Mouse (Mus musculus) cerebellum, adult (tissue): Measurements from ENCODE around the gene Sstr2.

Experiments used
- ATAC-seq: cut with Nextera tagmentation; 2 replicates; pipeline ENCODE4 v1.9.2; 2017; ENCODE audit warnings: mild to moderate bottlenecking, moderate library complexity, mixed read lengths; ENCODE audit not compliant: insufficient number of reproducible peaks, low FRiP score, low TSS enrichment

The Sstr2 gene

DNA sequence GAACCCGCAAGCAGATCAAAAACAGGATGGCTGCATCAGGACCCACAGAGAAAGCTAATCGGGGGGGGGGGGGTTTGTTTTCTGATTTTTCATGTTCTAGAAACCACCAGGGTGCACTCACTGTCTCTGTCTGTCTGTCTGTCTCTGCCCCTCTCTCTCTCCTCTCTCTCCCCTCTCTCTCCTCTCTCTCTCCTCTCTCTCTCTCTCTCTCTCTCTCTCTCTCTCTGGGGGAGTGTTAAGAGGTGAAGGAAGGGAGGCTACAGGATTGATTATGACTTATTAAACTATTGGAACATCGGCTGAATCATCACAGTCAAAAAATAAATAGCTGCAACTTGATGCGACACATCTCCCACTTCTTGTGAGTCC lies 855 bp upstream of the Sstr2 start:
- ATAC-seq, result no peak

DNA sequence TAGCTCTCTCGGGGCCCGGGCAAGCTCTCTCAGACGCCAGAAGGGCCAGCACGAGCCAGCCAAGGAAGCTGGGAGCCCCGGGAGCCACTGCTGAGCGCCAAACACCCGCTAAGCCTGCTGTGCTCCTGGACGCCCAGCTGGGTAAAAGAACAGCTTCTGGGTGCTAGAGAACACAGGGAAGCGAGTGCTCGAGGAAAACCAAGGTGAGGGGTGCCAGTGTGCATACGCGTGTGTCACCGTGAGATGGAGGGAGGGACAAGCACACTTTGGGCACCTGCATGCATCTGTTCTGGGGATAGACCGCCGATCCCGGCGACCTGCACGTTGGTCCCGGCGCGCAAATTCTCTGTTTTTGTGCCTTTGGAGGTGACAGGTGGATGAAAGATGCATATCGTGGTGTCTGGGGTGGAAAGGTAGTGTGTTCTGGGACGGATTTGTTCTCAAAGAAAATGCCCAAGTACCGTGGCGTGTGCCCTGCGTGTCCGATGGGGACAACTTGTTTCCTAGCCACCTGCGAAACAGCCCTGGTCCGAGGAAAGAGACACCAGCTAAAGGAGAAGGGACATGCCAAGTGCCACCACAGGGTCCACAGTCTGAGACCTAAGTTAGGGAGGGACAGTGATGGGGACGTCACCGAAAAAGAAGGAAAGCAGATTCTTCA lies 408 bp downstream of the Sstr2 start:
- ATAC-seq, result no peak

- no peak for ATAC-seq
Observed at GRCm38 (mm10) chr11:113621001-113621400, 1.9 kb downstream of the Sstr2 start.

GRCm38 (mm10) chr11:113622028-113622427 lies 2.9 kb downstream of the Sstr2 start:
- ATAC-seq, result no peak

- ATAC-seq, result no peak
Observed at GRCm38 (mm10) chr11:113625437-113625836, 6.3 kb downstream of the Sstr2 start.

DNA sequence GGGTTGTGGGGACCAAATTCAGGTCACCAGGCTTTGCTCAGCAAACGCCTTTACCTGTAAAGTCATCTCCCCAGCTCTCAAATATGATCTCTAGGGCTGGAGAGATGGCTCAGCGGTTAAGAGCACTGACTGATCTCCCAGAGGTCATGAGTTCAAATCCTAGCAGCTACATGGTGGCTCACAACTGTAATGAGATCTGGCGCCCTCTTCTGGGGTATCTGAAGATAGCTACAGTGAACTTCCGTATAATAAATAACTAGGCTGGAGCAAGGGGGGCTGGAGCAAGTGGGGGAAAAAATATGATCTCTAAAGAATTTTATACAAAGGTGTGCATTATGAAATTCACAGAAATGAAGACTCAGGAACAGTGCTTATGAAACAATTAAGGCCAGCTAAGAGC lies 8.6 kb downstream of the Sstr2 start:
- no peak for ATAC-seq

DNA sequence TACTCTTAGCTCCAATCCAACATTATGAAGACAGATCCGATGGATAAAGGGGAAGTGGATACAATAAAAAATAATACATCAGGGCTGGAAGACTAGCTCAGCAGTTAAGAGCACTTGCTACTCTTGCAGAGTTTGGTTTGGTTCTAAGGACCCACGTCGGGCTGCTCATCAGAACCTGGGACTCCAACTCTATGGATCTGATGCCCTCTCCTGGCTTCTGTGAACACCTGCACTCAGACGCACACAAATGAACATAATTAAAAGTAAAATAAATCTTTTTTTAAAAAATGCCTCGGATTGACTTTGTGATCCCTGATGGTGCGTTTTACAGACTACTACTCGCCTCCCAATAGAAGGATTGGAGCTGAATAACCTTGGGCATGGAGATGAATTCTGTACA lies 11.5 kb downstream of the Sstr2 start:
- ATAC-seq, result no peak

- ATAC-seq, result no peak
Observed at GRCm38 (mm10) chr11:113631302-113631701, 12.2 kb downstream of the Sstr2 start.

DNA sequence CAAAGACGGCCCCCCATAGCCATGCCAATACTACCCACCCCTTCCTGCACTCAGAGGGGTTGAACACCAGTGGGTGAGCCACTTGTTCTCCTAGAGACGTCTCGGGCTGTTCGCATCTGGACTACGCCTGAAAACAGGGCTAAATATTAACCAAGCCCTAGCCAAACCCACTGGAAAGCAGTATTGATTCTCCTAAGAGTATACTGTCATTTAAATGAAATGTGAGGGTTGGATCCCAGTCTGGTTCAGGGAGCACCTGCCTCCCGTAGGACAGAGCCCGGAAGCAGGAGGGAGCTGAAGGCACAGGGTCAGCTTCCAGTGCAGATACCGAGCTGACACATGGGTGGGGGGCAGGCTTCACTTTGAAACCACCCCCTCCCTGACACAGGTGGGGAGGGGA lies 12.7 kb downstream of the Sstr2 start:
- ATAC-seq, result no peak

DNA sequence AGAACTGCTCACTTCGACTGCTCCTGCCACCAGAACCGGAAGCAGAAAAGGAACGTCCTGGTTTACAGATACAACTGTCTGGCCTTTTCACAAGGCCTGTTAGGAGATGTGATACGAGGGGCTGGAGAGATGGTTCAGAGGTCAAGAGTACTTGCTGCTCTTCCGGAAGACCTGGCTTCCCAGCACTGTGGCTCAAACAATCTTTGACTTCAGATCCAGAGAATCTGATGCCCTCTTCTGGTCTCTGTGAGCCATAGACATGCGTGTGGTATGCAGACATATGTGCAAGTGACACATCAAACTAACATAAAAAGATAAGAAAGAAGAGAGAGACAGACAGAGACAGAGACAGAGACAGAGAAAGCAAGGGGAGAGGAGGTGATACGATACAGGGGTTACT lies 13.2 kb downstream of the Sstr2 start:
- no peak for ATAC-seq

DNA sequence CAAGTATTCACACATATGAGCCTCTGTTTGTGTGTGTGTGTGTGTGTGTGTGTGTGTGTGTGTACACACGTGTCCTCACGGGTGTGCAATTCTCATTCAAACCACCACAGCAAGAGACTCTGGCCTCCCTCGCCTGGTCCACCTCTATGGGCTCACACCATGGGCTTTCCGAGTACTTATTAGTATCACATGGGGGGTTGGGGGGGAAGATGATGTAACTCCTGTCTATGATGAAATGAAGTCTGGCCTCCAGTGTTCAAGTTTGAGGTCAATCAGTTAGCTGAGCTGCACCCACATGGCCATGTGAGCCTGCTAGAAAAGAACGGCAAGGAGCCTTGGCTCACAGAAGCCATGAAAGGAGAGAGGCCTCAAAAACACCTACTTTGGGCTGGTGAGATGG lies 14.3 kb downstream of the Sstr2 start:
- no peak for ATAC-seq

GRCm38 (mm10) chr11:113634699-113635121 lies 15.6 kb downstream of the Sstr2 start:
- no peak for ATAC-seq

DNA sequence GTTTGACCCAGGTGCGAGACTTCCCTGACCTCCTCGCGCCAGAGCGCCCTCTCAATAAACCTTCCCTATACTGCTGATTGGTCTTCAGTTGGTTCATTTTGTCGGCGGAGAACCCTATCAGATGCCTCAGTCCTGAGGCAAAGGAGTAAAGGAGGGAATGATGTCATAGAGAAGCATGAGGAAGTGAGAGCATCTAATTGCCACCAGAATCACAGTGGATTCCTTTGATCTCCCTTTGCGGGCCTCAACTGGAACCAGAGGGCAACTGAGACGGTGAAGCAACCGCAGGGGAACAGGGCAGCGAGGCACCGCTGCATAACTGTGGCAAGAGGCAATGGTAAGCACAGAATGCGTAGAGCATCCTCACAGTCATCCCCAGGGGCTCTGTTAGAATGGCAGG lies 19.5 kb downstream of the Sstr2 start:
- no peak for ATAC-seq

- ATAC-seq, result no peak
Observed at GRCm38 (mm10) chr11:113645181-113645580, 26.0 kb downstream of the Sstr2 start.

- peak; percentile 27; the same call in 1 of the 2 replicates for ATAC-seq
Observed at GRCm38 (mm10) chr11:113648152-113648551, 29.0 kb downstream of the Sstr2 start.

GRCm38 (mm10) chr11:113648690-113649352 lies 29.7 kb downstream of the Sstr2 start, which contains the start of gene Cog1:
Cog1 (plus strand) TSS chr11:113649169.
- no peak for ATAC-seq

DNA sequence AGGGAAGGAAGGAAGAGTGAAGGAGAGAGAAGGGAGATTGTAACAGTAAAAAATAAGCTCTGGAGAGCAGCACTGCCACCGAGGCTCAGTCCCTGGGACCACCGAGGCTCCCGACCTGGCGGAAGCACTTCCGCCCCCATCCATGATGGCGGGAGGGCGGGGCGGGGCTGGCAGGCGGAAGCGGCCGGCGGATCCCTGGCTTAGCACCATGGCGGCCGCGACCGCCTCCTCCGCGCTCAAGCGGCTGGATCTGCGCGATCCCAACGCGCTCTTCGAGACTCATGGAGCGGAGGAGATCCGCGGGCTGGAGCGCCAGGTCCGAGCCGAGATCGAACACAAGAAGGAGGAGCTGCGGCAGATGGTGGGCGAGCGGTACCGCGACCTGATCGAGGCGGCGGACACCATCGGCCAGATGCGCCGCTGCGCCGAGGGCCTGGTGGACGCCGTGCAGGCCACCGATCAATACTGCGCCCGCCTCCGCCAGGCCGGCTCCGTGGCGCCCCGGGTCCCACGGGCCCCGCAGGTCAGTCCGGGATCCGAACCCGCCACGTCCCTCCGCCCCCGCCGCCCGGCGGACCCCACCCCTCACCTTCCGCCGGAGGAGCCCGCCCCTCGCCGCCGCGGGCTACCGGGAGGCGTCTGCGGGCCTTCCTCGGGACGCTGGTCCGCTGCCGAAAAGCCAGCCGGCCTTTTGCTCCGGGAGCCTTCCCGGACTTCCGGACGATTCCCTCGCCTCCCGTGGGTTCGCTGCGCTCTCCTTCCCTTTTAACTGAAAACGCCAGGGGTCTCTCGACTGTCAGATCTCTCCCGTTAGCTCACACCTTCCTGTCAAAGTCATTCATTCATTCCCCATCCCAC lies 30.4 kb downstream of the Sstr2 start, which contains the start of gene Slc39a11:
Slc39a11 (minus strand) TSS at position 727 of the 858 bp plus-strand sequence.
- ATAC-seq, result peak; percentile 42

DNA sequence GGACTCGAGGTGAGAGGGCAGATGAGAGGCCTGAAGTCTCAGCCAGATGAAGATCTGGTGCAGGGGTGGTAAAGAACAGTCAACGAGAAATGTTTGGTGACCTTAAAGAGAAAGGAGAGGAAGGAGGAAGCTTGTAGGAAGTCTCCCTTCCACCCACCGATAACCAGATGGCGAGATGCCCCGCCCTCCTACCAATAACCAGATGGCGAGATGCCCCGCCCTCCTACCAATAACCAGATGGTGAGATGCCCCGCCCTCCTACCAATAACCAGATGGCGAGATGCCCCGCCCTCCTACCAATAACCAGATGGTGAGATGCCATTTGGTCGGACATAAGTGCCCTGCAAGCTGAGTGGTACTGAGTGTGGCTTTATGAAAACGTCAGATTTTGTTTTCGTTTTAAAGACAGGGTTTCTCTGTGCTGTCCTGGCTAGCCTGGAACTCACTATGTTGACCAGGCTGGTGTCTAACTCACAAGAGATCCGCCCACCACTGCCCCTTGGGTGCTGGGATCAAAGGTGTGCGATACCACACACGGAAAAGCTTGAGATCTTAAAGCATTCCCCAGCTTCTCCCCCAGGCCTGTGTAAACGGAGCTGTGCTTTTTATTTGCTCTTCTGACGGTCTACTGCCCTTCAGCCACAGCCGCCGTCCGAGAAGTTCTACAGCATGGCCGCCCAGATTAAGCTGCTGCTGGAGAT lies 32.2 kb downstream of the Sstr2 start:
- ATAC-seq, result no peak

- no peak for ATAC-seq
Observed at GRCm38 (mm10) chr11:113651907-113652273, 32.7 kb downstream of the Sstr2 start.

DNA sequence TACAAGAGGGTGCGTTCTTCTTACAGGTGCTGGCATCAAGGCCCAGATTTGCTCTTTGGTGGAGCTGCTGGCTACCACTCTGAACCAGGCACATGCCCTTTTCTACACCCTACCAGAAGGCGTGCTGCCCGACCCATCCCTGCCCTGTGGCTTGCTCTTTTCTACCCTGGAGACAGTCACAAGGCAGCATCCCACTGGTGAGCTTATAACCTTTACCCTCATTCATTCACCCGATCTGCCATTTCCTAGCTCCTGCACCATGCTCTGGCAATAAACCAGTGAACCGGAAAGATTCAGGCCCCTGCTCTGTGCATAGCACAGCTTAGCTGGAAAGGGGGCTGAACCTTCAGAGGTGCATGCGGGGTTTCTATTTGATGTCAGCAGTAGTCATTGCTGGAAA lies 33.4 kb downstream of the Sstr2 start:
- no peak for ATAC-seq

- no peak for ATAC-seq
Observed at GRCm38 (mm10) chr11:113654105-113654504, 35.0 kb downstream of the Sstr2 start.
